Mouse (Mus musculus) embryonic facial prominence, embryonic 12.5 days (tissue): ENCODE measurements at regions not wholly inside any gene's neighbourhood (a gene's known extent, or its start where the extent isn't known, plus 50 kb on each side); places are given as distances from the start of the nearest gene placed in this dataset.

Experiments
- ATAC-seq: fragments of 200-750 bp; cut with Nextera tagmentation; 2 replicates; pipeline ENCODE4 v1.8.0; 2017; ENCODE audit not compliant: insufficient number of reproducible peaks, insufficient read depth, low FRiP score, low TSS enrichment
- H3K27ac ChIP-seq: fragments of 300-500 bp; sonication (generic); 2 replicates; pipeline ENCODE4 v1.5.1; 2016; ENCODE audit warnings: mild to moderate bottlenecking
- H3K27me3 ChIP-seq: fragments of 300-500 bp; sonication (generic); 2 replicates; pipeline ENCODE4 v1.6.1; 2016; ENCODE audit warnings: mild to moderate bottlenecking, moderate library complexity
- H3K36me3 ChIP-seq: fragments of 300-500 bp; sonication (generic); 2 replicates; pipeline ENCODE4 v1.6.1; 2016; ENCODE audit warnings: mild to moderate bottlenecking
- H3K4me1 ChIP-seq: fragments of 300-500 bp; sonication (generic); 2 replicates; pipeline ENCODE4 v1.6.1; 2016
- H3K4me2 ChIP-seq: fragments of 300-500 bp; sonication (generic); replicated peaks from 2 replicates; pipeline ENCODE4 v1.6.1; 2016; ENCODE audit warnings: mild to moderate bottlenecking, moderate library complexity
- H3K4me3 ChIP-seq: fragments of 300-500 bp; sonication (generic); 2 replicates; pipeline ENCODE4 v1.5.1; 2016; ENCODE audit warnings: mild to moderate bottlenecking
- H3K9ac ChIP-seq: fragments of 300-500 bp; sonication (generic); 2 replicates; pipeline ENCODE4 v1.6.1; 2016; ENCODE audit warnings: mild to moderate bottlenecking, moderate library complexity
- H3K9me3 ChIP-seq: fragments of 300-500 bp; sonication (generic); 2 replicates; pipeline ENCODE4 v1.6.1; 2016; ENCODE audit warnings: mild to moderate bottlenecking, moderate library complexity
- WGBS: fragments of 180-500 bp; shearing (Covaris S2); methylation state at CpG from one replicate; pipeline ENCODE4 v1.1.7; 2016; 5-methylcytosine and 5-hydroxymethylcytosine counted together

DNA sequence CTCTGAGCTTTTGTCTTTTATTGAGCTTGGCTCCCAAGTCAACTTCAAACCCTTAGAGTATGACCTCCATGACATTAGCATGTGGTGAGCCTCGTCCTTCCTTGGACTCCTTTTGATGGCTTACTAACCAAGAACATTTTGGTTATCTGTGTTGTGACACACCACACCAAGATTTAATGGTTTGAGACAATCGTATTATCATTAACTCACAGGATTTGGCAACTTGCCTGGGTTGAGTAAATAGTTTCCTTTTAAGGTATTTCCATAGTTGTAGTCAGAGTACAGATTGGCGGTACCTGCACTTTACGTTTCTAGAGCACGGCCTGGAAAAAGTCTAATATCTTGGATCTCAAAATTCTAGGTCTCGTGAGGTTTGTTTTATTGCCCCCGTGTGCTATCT is 303.0 kb downstream of the Cd47 start:
- H3K36me3 ChIP-seq, result no peaks in the 10 kb centered on the region
- 86% methylated on average over 7 of the region's 7 CpGs for WGBS
- ATAC-seq, result no peak

DNA sequence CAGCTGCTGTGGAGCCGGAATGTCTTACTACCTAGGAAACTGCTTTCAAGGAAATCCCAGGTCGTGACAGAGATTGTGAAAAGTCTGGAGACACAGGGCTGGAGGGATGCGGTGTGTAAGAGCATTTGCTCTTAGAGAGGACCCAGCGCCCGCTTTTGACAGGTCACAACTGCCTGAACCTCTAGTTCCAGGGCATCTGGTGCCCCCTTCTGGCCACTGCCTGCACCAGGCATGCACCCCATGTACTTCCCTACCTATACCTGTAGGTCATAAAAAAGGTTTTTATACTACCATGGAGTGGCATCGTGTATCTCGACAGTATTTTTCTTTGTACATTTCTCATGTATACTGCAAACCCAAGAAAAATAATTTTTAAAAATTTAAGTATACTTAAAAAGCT is 314.0 kb downstream of the Bbx start:
- no peaks in the 10 kb centered on the region for H3K4me1 ChIP-seq
- 91% methylated on average over 7 of the region's 7 CpGs for WGBS
- H3K9ac ChIP-seq, result no peak overlapping the region
- no peak for ATAC-seq
- H3K27ac ChIP-seq, result no peak overlapping the region
- H3K4me3 ChIP-seq, result no peak overlapping the region
- H3K36me3 ChIP-seq, result no peaks in the 10 kb centered on the region
- no peaks in the 10 kb centered on the region for H3K9me3 ChIP-seq
- no peak overlapping the region for H3K4me2 ChIP-seq
- no peaks in the 10 kb centered on the region for H3K27me3 ChIP-seq

More for the DNA sequence above, 303.0 kb downstream of the Cd47 start:
- Histone ChIP-seq H3K4me2 (no peak overlapping the region), H3K4me1 (no peaks in the 10 kb centered on the region), H3K4me3 (no peak overlapping the region), H3K27me3 (no peaks in the 10 kb centered on the region), H3K9ac (no peak overlapping the region), H3K9me3 (no peaks in the 10 kb centered on the region), H3K27ac (no peak overlapping the region)

DNA sequence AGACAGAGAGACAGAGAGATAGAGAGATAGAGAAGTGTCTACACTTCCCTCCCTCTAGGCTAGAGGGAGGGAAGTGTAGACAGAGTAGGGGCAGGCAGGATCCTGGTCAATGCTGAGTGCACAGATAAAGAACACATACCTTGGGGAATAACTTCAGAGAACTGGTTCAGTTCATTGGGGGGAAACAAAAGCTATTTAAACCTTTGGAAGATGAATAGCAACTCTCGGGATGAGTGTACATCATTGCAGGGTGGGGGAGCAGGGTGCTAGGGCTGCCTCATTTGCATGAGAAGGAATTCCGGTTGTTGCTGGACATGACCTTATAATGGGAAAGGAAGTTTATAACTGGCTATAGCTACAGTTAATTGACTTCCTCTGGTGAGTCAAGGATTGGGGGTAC is 309.7 kb downstream of the Bbx start:
- Histone ChIP-seq H3K9ac (no peak overlapping the region), H3K36me3 (no peaks in the 10 kb centered on the region), H3K4me1 (no peaks in the 10 kb centered on the region), H3K4me3 (no peak overlapping the region), H3K4me2 (no peak overlapping the region), H3K27ac (no peak overlapping the region), H3K9me3 (no peaks in the 10 kb centered on the region), H3K27me3 (no peaks in the 10 kb centered on the region)
- WGBS, result 87% methylated on average over 2 of the region's 2 CpGs
- ATAC-seq, result no peak

DNA sequence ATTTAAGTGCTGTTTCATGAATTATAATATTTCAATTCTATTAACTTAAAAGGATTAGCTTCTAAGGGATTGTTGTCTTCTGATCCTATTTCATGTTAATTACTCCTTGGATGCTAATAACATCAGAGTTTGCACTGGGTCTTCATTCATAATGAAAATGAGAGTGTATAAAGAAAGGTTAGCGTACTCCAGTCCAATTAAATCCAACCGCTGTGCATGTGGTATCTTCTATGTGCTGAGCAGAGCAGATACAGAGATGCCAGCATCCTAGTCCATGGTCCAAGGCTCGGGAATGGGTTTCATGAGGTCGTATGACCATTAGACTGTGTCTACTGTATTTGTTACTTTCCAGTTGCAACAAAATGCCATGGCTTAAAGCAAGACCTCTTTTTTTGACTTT is 307.5 kb downstream of the Bbx start:
- no peak for ATAC-seq
- whole genome bisulfite sequencing, result 86% methylated on average over 4 of the region's 4 CpGs
- Histone ChIP-seq H3K27ac (no peak overlapping the region), H3K9me3 (no peaks in the 10 kb centered on the region), H3K4me2 (no peak overlapping the region), H3K27me3 (no peaks in the 10 kb centered on the region), H3K4me3 (no peak overlapping the region), H3K4me1 (no peaks in the 10 kb centered on the region), H3K9ac (no peak overlapping the region), H3K36me3 (no peaks in the 10 kb centered on the region)

DNA sequence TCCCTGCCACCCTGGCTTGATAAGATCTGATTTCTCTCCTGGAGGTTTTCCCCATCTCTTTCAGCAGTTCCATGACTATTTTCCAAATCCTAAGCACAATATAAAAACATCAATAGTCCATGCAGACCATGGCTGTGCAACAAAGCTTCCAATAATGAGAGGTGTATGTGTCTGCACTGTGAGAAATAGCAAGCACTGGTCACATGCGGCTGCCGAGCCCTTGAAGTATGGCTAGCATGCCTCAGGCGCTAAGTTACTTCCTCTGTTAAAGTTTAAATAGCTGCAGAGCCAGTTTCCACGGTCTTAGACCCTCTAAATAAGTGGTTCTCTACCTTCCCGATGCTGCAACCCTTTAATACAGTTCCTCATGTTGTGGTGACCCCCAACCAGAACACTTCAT is 306.6 kb downstream of the Bbx start:
- WGBS, result 55% methylated on average over 5 of the region's 5 CpGs
- no peaks in the 10 kb centered on the region for H3K9me3 ChIP-seq
- ATAC-seq, result no peak
- no peak overlapping the region for H3K4me3 ChIP-seq
- H3K27me3 ChIP-seq, result no peaks in the 10 kb centered on the region
- H3K9ac ChIP-seq, result no peak overlapping the region
- no peak overlapping the region for H3K27ac ChIP-seq
- H3K36me3 ChIP-seq, result no peaks in the 10 kb centered on the region
- H3K4me1 ChIP-seq, result no peaks in the 10 kb centered on the region
- H3K4me2 ChIP-seq, result no peak overlapping the region

DNA sequence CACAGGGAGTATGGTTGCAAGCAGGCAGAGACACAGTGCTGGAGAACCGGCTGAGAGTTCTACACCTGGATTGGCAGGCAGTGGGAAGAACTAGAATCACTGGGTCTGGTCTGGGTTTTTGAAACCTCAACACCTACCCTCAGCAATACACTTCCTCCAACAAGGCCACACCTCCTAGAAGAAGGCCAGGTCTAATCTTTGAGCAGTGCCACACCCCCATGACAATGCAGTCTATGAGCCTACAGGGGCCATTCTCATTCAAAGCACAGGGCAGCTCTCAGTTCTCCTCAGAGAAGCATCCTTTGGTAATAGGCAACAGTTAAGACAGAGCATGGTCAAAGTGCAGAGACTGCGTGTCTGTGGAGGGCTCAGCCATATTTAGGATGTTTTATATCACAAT is 300.8 kb downstream of the Bbx start:
- no peak overlapping the region for H3K4me3 ChIP-seq
- no peak for ATAC-seq
- no peaks in the 10 kb centered on the region for H3K27me3 ChIP-seq
- no peaks in the 10 kb centered on the region for H3K4me1 ChIP-seq
- no peaks in the 10 kb centered on the region for H3K9me3 ChIP-seq
- 99% methylated on average over 2 of the region's 2 CpGs for WGBS
- no peaks in the 10 kb centered on the region for H3K36me3 ChIP-seq
- H3K4me2 ChIP-seq, result no peak overlapping the region
- H3K27ac ChIP-seq, result no peak overlapping the region
- H3K9ac ChIP-seq, result no peak overlapping the region
